Mouse (Mus musculus): ENCODE results near the gene Ptk6. TPM values are rescaled to one million over a fixed set of nuclear protein-coding genes. Genes with fewer than 3 reads are reported as not detected.

The Ptk6 gene
- polyA plus RNA-seq, 1 experiment, result 0.15 TPM

DNA sequence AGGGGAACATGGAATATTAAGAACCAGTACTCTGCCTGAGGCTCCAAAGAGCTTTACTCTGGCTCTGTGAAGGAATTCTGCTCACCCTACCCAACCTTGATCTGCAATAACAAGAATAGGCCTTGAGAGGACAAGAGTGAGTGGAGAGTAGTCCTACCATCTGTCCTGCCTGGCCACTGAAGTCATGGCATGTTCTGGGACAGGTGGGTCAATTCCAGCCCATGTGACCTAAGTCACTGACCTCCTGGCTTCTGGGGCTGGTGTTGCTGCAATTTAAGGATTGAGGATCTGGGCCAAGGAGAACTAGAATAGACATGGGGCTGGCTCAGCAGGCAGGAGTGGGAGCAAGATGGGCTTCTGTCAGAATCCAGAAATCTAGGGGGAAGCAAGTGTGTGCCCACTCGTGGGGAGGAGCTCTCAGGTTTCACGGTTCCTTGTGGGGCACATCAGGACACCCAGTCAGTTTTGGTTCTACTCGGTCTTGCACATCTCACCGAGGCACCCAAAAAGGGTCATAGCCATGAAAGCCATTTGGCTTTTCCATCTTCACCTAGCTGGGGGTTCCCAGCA is 55.5 kb downstream of the Ptk6 start:
- TF ChIP-seq CTCF (IDR thresholded peaks at IDR 0.05; ENCODE audit: extremely low read depth, insufficient read depth, insufficient read length, insufficient replicate concordance) (no peak), POLR2A (IDR thresholded peaks at IDR 0.05; ENCODE audit: low read depth, low read length) (no peak)
- Histone ChIP-seq H3K4me1 (ENCODE audit: control insufficient read depth, insufficient read depth, insufficient read length) (peaks cover 2% of the 10 kb centered on the region; the same call in 1 of the 2 replicates), H3K27ac (ENCODE audit: insufficient read depth, low read length) (no peak overlapping the region), H3K27me3 (ENCODE audit: control insufficient read depth, insufficient read depth, low read length) (no peaks in the 10 kb centered on the region), H3K36me3 (ENCODE audit: control insufficient read depth, insufficient read depth, low read length) (no peaks in the 10 kb centered on the region), H3K4me3 (ENCODE audit: extremely low read depth, insufficient read depth, insufficient read length) (no peak overlapping the region)
- WGBS, result 46% methylated on average over 4 of the region's 4 CpGs
- no peak for DNase-seq (ENCODE audit: low read depth in 1 of 2, low spot score in 2 of 2)

DNA sequence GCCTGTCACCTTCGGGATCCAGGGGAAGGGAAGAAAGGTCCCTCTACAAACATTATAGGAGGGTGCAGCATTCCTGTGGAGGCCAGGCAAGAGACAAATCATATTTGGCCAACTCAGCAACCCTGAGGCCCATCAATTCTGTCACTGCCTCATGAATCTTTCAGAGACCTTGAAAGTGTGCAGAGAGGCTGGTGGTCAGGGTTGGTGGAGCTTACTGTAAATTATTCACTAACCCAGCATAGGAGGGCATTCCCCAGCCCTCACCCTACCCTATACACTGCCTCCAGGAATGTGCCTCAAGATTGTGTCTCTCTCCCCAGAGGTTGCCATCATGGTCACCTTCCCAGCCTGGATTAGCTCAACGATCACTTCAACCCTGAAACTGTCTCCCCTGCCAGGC is 57.9 kb downstream of the Ptk6 start:
- Histone ChIP-seq H3K27me3 (ENCODE audit: control insufficient read depth, insufficient read depth, low read length) (no peaks in the 10 kb centered on the region), H3K4me3 (ENCODE audit: extremely low read depth, insufficient read depth, insufficient read length) (no peak overlapping the region), H3K36me3 (ENCODE audit: control insufficient read depth, insufficient read depth, low read length) (no peaks in the 10 kb centered on the region), H3K4me1 (ENCODE audit: control insufficient read depth, insufficient read depth, insufficient read length) (peaks cover 2% of the 10 kb centered on the region; the same call in 1 of the 2 replicates), H3K27ac (ENCODE audit: insufficient read depth, low read length) (no peak overlapping the region)
- TF ChIP-seq CTCF (IDR thresholded peaks at IDR 0.05; ENCODE audit: extremely low read depth, insufficient read depth, insufficient read length, insufficient replicate concordance), result no peak
- no peak for DNase-seq (ENCODE audit: low read depth in 1 of 2, low spot score in 2 of 2)
- 78% methylated on average over 2 of the region's 2 CpGs for WGBS

Other genes with a start within 250 kb of the Ptk6 start
- 3.0 and 4.7 TPM in 2 replicates for gene Nkain4, start 248.1 kb downstream of the Ptk6 start, polyA plus RNA-seq (2012; rRNA removed)
- 33.9 and 34.8 TPM in 2 replicates for gene Arfgap1, start 235.6 kb downstream of the Ptk6 start, polyA plus RNA-seq (2012; rRNA removed)
- gene Col20a1, start 216.3 kb downstream of the Ptk6 start, polyA plus RNA-seq (2012; rRNA removed), result 1.9 and 2.1 TPM in 2 replicates
- gene Chrna4, start 159.2 kb downstream of the Ptk6 start, polyA plus RNA-seq (2012; rRNA removed), result not detected in 2 replicates
- not detected in 2 replicates for gene Kcnq2, start 67.5 kb downstream of the Ptk6 start, polyA plus RNA-seq (2012; rRNA removed)
- gene Eef1a2, start 45.8 kb downstream of the Ptk6 start, polyA plus RNA-seq (2012; rRNA removed), result 0.05 TPM in 1 of 2 replicates, not detected in the other
- 135 and 192 TPM in 2 replicates for gene Ppdpf, start 15.5 kb downstream of the Ptk6 start, polyA plus RNA-seq (2012; rRNA removed)
- gene Srms, start 10.4 kb upstream of the Ptk6 start, polyA plus RNA-seq (2012; rRNA removed), result 1.4 and 1.9 TPM in 2 replicates
- 1.1 and 1.3 TPM in 2 replicates for gene Fndc11, start 17.2 kb upstream of the Ptk6 start, polyA plus RNA-seq (2012; rRNA removed)
- gene Helz2, start 39.2 kb upstream of the Ptk6 start, polyA plus RNA-seq (2012; rRNA removed), result 101 and 132 TPM in 2 replicates
- 22.8 and 27.1 TPM in 2 replicates for gene Gmeb2, start 85.2 kb upstream of the Ptk6 start, polyA plus RNA-seq (2012; rRNA removed)
- not detected in 2 replicates for gene Stmn3, start 111.7 kb upstream of the Ptk6 start, polyA plus RNA-seq (2012; rRNA removed)
- gene Rtel1, start 117.0 kb upstream of the Ptk6 start, polyA plus RNA-seq (2012; rRNA removed), result 51.9 and 52.9 TPM in 2 replicates
- gene Zgpat, start 162.1 kb upstream of the Ptk6 start, polyA plus RNA-seq (2012; rRNA removed), result 44.7 and 45.7 TPM in 2 replicates
- 32.8 and 35.4 TPM in 2 replicates for gene Arfrp1, start 162.6 kb upstream of the Ptk6 start, polyA plus RNA-seq (2012; rRNA removed)
- 146 and 163 TPM in 2 replicates for gene Lime1, start 177.3 kb upstream of the Ptk6 start, polyA plus RNA-seq (2012; rRNA removed)

Data from spleen, adult 2 months (tissue).